Mouse (Mus musculus) heart, postnatal 25 days (tissue): ENCODE measurements at regions not wholly inside any gene's neighbourhood (a gene's known extent, or its start where the extent isn't known, plus 50 kb on each side); places are given as distances from the start of the nearest gene placed in this dataset.

Experiments
- DNase-seq: peaks from one replicate; pipeline ENCODE4 v3.0.0; 2022; ENCODE audit warnings: low spot score
- intact Hi-C: fragments of 180-260 bp; cut with DNase I; formaldehyde crosslinking; loops from one replicate; pipeline ENCODE4 v1.15.1; 2025

GRCm38 (mm10) chr7:53482150-53482837 is 1353.0 kb upstream of the Luzp2 start:
- no peak for DNase-seq
- intact Hi-C loops = no loop called here

- DNase-seq = no peak
- intact Hi-C loops = no loop called here
Measured at GRCm38 (mm10) chr7:53486126-53486525, 1349.2 kb upstream of the Luzp2 start.

GRCm38 (mm10) chr7:53522195-53522917 is 1312.9 kb upstream of the Luzp2 start:
- intact Hi-C loops = loop anchor here (5.0 kb wide), 1 partner anchor 50 kb away; no protein-coding TSS in a partner anchor
- no peak for DNase-seq
